Mouse (Mus musculus): ENCODE measurements around the gene Bid.

GRCm38 (mm10) chr6:120937999-120938608, 21.5 kb upstream of the Bid start:
- no peak for TF ChIP-seq CTCF (IDR thresholded peaks at IDR 0.05)
- no peak for TF ChIP-seq EP300 (IDR thresholded peaks at IDR 0.05)
